Mouse (Mus musculus): ENCODE results near the gene Abhd11.
"Not testable (repeated sequence)": the region's sequence is repeated elsewhere in the genome, so short reads cannot be mapped to it uniquely, and the experiment has no call there.

The Abhd11 gene

DNA sequence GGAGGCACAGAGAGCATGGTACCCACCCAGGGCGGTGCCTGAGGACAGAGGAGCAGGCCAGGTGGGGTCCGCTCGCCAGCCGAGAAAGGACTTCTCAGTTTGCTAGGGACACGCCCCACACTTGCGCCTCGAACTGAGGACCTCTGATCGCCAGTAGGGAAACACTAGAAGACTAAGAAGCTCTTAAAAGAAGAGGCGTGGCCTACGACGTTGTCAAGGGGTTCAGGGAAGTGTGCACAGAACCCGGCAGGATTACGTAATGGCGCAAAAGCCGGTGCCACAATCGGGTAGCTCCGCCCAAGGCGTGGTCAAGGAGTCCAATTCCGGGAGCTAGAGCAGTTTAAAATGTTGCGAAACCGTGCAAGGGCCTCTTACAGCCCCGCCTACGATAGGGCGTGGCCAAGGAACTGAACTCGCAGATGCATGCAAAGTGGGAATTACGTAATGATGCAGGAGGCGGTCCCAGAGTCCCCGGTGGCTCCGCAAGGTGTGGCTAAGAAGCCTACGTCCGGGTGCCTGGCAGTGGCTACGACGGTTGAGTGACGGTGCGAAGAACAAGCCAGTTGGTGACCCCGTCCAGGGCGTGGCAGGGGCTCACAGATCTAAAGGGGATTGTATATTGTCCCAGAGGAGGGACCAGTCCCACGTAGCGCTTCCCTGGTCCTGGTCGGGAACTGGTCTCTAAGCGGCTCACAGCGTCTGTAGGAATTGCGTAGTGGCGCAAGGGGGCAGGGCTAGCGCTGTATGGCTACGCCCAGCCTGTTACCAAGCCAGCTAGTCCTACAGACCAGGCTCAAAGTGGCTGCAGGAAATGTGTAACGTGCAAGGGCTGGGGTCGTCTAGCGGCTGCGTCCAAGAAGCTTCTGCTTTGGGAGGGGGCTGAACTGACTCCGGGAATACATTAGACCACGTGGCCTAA lies at the start of gene Abhd11:
Abhd11 (plus strand) TSS at position 482 of the 919 bp plus-strand sequence.
- peak; percentile 100 for DNase-seq

DNA sequence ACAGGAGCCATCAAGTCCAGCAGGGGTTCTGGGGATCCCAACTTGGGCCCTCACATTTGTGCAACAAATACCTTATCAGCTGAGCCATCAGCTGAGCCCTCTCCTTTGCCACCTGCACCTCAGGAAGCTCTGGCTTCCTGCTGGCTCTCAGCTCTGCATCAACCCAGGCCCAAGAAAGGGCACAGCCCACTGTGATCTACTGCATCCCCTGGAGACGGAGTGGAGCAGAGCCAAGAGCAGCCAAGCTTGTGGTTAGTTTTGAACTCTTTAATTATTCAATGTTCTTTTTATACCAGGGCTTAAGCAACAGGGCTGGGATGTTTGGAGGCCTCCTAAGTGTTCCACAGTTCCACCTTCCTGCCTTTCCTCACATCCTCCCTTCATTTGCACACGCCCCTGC lies 48.5 kb upstream of the Abhd11 start:
- no peak for DNase-seq

DNA sequence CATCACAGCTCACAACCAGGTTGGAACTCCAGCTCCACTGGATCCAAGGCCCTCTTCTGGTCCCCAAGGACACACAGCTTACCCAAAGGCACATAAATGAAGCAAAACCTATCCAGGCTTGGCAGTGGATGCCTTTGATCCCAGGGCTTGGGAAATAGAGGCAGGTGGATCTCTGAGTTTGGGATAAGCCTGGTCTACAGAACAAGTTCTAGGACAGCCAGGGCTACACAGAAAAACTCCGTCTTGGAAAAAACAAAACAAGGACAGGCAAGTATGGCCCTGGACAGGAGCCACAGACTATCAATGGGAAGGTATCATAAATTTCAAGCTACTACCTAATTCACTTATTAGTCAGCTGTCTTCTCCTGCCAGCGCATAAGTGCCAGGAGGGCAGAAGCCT lies 47.4 kb upstream of the Abhd11 start:
- no peak for DNase-seq

DNA sequence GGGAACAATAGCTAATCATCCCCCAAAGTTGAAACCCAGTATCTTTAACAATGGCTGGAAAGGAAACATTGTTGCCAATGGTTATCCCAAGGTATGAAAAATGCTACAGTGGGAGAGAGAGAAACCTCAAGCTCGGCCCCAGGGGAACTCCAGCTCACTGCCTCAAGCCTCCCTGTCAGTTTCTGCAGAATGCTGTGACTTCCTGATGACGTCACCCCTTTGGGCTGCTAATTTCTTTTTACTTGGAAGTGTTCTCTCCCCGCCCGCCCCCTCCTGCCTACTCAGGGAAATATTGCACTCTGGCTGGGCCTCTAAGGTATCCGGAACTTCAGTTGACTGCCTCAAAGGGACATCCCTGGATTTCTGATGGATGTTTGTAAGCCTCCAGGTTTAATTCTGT lies 45.4 kb upstream of the Abhd11 start:
- DNase-seq: no peak

DNA sequence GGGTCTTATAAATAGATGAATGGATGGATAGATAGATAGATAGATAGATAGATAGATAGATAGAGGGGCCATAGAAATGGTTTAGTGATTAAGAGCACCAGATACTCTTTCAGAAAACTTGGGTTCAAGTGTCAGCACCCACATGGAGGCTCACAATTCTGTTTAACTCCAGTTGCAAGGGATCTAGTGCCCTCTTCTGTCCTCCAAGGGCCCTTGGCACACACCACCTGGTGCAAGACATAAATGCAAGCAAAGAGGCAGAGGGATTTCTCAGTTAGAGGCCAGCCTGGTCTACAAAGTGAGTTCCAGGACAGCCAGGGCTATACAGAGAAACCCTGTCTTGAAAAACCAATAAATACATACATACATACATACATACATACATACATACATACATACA lies 44.3 kb upstream of the Abhd11 start:
- DNase-seq: not testable (repeated sequence)

DNA sequence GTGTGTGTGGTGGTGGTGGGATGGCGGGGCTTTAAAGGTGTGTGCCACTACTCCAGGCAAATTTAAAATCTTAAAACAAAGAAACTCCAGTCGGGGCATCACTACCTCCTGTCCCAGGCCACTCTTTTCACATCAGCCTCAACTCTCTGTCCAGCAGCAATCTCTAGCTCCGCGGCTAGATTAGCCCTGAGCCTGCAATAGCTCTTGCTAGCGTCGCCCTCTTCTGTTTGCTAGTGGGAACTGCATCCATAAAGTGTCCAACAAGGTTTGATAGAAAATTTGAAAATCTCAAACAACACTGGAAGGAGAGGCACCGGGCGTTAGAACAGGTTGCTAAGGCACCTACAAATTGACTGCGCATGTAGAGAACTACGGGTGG lies 43.5 kb upstream of the Abhd11 start:
- DNase-seq: peak; percentile 56 to 83

DNA sequence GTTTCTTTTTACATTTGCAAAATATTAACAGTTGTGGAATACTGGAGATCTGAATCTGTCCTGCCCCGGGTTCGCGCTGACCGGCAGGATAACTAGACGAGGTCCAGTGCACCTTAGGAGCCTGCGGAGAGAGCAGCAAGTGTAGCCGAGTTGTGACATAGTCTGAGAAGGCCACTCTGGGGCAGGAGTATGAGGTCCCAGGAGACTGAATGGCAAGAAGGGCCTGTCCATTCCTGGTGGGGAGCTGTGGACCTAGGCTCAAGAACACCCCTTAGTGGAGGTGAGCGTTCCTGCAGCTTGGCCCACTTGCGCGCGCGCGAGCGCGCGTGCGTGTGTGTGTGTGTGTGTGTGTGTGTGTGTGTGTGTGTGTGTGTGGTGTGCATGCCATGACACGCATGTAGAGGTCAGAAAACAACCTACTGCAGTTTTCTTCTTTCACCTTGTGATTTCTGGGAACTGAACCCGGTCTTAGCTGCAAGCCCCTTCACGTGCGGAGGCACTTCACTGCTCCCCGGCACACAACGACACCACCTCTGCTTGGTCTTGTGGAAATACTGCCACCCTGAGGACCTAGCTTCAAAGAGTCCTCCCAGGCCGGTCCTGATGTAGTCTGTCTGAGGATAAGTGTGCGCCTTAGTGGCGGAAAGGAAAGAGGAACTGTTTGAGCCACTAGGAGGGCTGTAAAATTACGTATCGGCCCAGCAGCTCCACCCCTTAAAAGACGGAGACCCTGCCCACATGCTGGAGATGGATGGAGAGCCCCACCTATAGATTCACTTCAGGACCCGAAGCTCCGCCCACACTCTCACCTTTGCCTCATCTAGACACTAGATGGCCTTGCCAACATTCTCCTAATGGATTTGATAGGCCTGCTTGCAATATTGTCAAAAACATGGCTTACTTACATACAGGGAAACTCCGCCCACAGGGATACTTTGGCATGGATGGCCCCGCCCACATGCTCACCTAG lies 42.8 kb upstream of the Abhd11 start:
- DNase-seq: peak; percentile 52 to 57

DNA sequence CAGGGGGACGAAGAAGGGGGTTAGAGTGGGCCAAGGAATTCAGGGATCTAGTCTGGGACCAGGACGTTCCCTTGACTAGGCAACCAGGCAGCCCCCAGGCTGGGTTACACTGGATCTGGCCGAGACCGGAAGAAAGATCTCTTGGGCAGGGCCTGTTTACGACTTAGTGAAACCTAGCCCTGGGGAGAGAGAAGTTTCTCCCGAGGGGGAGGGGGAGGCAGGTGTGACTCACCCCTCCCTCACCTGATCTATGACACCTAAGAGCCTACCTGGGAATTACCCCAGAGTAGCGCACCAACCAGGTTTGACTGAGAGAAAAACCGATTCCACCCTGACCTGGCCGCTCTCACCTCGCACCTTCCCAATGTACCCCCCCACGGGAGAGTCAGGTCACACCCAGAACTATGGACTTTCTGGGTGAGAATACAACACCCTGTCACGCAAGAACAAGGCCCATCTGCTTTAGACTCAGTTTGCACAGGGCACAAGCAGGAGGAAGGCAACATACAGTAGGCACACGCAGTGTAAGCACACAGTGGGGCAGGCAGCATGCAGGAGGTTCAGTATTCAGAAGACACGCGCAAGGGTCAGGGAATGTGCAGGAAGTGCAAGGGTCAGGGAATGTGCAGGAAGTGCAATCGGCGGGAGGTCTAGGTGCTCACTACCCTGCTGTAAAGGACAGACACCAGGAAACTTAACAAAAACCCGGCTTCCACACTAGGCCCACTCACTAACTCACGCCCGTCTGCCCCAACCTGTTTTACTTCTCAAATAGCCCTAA lies 41.6 kb upstream of the Abhd11 start:
- no peak for DNase-seq

DNA sequence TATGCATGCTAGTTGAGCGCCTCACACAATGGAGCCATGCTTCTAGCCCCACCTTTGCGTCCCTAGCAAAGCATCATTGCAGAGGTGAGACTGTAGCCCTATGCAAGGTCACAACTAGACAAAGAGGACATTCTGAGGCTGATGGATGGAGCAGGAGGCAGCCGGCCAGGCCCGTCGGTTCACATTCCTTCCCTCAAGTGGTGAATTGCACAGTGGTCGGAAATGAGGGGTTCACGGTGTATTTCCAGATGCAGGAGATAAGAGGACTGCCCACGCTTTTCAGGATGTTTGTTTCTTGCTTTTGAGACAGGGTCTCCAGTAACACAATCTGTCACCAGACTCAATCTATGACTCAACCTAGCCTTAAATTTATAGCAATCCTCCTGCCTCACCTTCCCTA lies 38.3 kb upstream of the Abhd11 start:
- DNase-seq: no peak

DNA sequence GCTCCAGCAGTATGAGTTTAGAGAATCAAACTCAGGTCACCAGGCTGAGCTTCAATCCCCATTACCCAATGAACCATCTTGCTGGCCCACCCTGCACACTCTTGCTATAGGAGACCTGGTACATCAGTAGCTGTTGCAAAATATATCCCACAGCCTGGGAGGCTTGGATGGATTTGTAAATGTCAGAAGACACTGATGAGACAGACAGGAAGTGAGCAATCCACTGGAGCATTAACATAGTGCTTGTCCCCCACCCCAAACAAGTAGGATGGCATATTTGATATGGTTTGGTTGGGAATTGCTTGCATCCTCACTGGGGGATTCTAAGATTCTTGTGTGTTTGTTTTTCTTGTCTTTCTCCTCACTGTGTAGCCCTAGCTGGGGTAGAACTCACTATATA lies 35.9 kb upstream of the Abhd11 start:
- DNase-seq: no peak

DNA sequence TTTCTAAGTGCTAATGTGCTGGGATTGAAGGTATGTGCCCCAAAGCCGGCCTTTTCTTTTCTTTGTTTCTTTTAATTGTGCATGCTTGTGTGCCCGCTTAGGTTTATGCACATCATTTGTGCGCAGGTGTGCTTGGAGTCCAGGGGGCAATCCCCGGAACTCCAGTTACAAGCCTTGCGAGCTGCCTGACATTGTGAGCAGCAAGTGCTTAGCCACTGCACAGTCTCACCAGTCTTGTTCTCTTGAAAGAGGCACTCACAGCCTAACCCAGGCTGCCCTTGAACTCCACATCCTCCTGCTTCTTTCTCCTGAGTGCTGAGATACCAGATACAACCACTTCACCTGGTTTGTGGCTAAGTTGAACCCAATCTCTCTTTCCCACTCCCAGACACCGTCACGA lies 35.4 kb upstream of the Abhd11 start:
- no peak for DNase-seq

DNA sequence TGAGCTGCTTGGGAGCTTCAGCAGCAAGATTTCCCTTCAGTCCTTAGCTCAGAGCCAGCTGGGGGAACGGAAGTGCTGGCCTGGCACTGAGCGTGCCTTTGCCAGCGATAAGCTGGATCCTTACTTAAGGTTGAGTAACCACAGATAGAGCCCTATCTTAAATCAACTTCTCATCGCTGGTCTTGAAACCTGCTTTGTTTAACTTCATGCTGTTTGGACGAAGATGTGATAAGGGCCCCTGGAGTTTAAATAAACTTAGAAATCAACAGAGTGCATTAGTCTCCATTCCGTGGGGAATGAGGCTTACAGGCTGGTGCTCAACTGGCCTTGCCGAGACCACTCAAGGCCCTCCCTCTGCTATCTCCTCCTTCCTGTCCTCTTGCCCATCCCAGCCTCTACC lies 34.7 kb upstream of the Abhd11 start:
- DNase-seq: no peak

DNA sequence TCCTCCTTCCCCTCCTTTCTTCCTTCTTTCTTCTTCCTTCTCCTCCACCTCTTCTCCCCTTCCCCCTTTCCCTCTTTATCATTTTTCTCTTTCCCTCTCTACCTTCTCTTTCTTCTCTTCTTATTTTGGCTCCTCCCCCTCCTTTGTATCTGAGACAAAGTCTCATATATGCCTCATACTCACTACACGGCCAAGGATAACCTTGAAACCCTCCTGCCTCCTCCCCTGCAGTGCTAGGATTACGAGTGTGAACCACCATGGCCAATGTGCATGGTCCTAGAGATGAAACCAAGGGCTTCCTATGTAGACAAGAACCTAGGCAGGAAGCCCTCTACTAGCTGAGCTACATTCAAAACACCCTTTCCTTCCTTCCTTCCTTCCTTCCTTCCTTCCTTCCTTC lies 34.0 kb upstream of the Abhd11 start:
- no peak for DNase-seq

DNA sequence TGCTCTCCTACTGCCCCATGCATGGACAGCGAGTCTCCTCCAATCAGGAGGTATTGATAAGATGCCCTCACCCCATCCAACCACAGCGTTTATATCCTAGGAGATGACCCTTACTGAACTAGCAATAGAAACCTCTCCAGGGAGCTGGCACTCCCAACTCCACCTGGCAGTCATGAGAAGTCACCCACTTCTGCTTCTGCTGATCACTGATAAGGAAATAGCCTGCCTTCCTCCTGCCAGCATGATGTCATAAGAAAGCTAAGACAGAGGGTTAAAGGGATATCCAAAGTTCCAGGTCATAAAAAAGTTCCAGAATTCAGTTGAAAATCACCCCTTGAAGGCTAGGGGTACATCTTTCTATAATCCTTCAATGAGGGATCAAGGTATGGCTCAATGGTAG lies 32.8 kb upstream of the Abhd11 start:
- DNase-seq: no peak

DNA sequence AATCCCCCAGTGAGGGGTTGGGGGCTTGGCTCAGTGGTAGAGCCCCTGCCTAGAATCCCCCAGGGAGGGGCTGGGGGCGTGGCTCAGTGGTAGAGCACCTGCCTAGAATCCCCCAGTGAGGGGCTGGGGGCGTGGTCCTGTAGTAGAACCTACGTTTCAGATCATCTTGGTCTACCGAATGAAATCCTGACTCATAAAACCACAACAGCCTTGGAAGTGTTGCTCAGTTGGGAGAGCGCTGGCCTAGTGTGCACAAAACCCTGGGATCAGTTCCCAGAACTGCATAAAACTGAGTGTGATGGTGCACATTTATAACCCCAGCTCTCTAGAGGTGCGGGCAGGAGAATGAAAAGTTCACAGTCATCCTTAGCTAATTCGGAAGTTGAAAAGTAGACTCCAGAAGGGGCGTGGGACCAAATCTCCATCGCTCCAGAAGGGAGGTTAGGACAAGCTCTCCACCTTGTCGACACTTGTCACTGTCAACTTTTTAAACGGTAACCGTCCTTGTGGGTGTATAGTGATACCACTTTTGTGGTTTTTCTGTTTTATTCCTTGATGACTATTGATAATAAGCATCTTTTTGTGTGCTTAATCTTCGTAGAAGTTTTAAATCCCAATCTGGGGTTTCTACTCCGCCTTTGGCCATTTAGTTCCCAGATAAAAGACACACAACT lies 32.2 kb upstream of the Abhd11 start:
- no peak for DNase-seq

DNA sequence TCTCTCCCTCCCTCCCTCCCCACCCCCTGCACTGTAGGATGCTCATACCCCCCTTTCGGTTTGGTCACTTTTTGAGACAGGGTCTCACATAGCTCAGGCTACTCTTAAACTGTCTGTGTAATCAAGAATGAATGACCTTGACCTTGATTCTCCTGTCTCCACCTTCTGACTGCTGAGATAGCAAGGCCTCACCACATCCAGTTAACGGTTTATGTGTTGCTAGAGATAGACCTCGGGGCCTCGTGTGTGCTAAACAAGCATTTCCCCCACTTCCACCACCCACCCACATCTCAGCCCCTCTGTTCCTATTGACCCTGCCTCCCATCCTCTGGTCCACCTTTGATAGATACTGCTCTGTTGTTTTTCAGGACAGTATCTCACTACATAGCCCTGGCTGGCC lies 31.1 kb upstream of the Abhd11 start:
- DNase-seq: no peak

DNA sequence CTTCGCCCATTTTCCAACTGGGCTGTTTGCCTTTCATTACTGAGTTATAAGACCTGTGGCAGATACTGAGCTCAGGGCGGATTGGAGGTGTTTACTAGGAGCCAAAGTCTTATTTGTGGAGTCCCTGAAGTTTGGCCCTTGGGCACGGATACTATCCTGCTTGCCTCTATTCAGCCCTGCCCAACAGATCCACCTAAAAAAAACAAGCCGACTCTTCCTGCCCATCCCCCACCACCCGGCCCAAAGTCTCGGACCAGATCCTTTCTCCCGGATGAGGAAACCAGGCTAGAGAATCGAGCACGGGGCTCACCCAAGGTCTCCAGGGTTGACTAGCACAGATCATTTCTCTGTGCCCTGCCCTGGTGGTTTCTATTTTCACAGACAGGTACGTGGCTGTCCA lies 27.8 kb upstream of the Abhd11 start:
- DNase-seq: no peak

DNA sequence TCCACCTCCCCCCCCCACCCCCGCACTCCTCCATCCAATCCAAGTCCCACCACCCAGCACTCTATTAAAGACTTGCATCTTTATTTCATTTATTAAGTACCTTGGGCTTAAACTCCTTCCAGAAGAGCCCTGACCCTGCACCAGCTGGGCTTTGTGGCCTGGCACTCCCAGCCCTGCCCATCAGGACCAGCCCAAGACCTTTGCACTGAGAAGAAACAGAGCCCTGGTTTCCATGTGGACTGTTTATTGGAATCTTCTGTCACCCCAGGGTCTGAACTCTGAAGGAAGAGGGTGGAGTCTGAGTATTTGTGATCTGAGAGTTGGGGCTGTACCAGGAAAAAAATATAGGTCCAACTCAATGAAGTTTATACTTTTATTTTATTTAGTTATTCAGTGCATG lies 25.8 kb upstream of the Abhd11 start:
- no peak for DNase-seq

DNA sequence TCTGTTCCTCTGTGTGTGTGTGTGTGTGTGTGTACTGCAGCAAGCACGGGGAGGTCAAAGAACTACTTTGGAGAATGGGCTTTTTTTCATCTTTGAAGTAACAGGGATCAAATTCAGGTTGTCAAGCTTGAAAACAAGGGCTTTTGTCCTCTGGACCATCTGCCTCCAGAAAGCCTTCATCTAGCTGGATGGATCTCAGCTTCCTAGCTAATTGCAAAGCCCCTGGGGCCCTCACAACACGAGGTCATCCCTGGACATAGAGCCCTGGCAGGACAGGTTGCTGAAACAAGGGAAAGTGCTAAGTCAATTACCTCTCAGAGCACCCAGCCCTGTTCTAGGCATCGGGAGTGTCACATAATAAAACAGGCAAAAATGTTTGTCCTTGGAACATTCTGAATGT lies 25.2 kb upstream of the Abhd11 start:
- no peak for DNase-seq

DNA sequence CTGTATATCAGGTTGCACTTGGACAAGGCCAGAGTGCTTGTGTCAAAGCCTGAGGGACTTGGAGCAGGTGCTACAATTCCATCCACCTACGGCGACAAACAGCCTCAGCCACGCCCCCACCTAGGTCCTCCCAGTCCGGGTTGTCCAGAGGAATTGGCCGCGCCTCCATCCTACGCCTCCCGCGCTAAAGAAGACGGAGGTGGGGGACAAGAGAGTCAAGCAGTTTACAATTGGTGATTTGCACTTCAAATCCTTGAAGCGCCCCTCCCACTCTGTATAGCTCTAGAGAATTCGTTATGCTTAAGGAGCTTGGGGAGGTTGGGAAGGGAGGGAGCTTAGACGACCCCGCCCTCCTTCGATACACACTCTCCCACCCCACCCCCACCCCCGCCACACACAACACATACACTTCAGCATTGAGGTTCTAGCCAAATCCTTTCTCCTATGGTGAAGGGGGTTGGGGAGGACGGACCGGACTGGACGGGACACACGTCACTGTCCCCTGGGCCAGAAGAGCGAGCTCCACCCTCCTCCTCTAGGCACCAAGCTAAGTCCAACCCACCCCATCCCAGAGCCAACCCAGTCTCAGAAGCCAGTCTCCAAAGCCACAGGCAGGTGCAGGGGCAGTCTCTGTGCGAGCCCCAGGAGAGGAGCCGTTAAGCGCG lies 23.2 kb upstream of the Abhd11 start, which contains the start of gene Cldn3:
Cldn3 (plus strand) TSS at position 582 of the 665 bp plus-strand sequence.
- DNase-seq: peak; percentile 70 to 88
